ENCODE assay signal across 9 mouse cellular contexts in the genomic region with DNA sequence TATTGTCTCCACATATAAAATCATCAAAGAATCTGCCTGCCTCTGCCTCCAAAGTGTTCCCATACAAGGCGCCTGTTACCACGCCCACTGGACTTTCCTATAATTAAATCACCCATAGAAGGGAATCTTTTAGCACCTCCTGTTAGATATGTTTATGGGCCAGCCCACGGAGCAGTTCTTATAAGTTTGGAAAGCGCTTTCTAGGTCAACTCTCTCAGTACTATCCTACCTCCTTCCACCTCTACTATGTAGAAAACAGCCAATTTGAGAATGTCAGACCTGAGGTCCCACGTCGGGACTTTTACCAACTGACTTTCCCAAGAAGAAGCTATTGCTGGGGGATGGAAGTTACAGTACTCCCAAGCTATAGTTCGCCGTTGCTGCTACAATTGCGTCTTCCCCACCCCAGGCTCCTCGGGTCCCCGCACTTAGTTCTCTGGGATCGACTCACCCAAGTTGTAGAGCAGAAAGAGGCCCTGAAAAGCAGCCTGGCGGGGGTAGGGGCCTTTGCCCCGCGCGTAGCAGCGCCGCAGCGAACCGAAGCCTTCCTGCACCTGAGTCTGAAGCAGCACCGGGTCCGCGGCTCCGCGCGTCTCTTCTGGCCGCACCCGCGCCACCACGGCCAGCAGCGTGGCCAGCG. TPM values are rescaled to one million over a fixed set of nuclear protein-coding genes. Genes with fewer than 3 reads are reported as not detected.
DNase-seq lines count a peak whose midpoint lies in the region; ATAC-seq and TF ChIP-seq lines count a peak whose summit lies in the region.
"Had no signal": no experiment of that assay in that cellular context is flagged by ENCODE, and none has a peak within 500 bp of the region (broad histone marks: within the 10 kb centered on the region; RNA-seq: fewer than 3 reads in every experiment).

No protein-coding gene starts in this region.

- peak overlapping the region; percentile 92 to 96 for H3K27ac ChIP-seq in heart, embryonic 14.5 days (replicated peaks in 1 of 2; ENCODE audit: control insufficient read depth in 1 of 2, insufficient read depth in 1 of 2, low read depth in 2 of 2, low read length in 2 of 2)
- peak overlapping the region; percentile 94 for H3K27ac ChIP-seq in CH12.LX (ENCODE audit: insufficient read depth, low read depth)
- peak overlapping the region; percentile 96 for H3K27ac ChIP-seq in embryonic facial prominence, embryonic 13.5 days
- H3K27ac ChIP-seq in limb, embryonic 14.5 days (replicated peaks; ENCODE audit: low read depth, low read length) = peak overlapping the region; percentile 93

- H3K27me3 ChIP-seq in heart, embryonic 14.5 days (ENCODE audit: control insufficient read depth, insufficient read depth, low read length) = no peaks in the 10 kb centered on the region
- H3K27me3 ChIP-seq in CH12.LX (replicated peaks) = no peaks in the 10 kb centered on the region
- H3K27me3 ChIP-seq in embryonic facial prominence, embryonic 13.5 days = no peaks in the 10 kb centered on the region
- H3K27me3 ChIP-seq in limb, embryonic 14.5 days (ENCODE audit: control insufficient read depth, insufficient read depth, low read length) = no peaks in the 10 kb centered on the region

- TF ChIP-seq RAD21 in CH12.LX (IDR thresholded peaks at IDR 0.05; ENCODE audit: low read depth, low read length) = no peak

- TF ChIP-seq POLR2A in CH12.LX (IDR thresholded peaks at IDR 0.05; ENCODE audit: low read depth, low read length) = no peak
- TF ChIP-seq POLR2A in limb, embryonic 14.5 days (IDR thresholded peaks at IDR 0.05; ENCODE audit: borderline replicate concordance, extremely low read depth, insufficient read depth, insufficient read length) = no peak

- H3K36me3 ChIP-seq in heart, embryonic 14.5 days (ENCODE audit: control insufficient read depth, insufficient read depth, low read length) = peaks cover 30% of the 10 kb centered on the region
- peaks cover 36 to 72% of the 10 kb centered on the region in 2 experiments for H3K36me3 ChIP-seq in CH12.LX (replicated peaks in 1 of 2; ENCODE audit: control insufficient read depth in 1 of 2, insufficient read depth in 1 of 2, low read length in 1 of 2)
- peaks cover 44% of the 10 kb centered on the region for H3K36me3 ChIP-seq in embryonic facial prominence, embryonic 13.5 days
- H3K36me3 ChIP-seq in limb, embryonic 14.5 days (ENCODE audit: control insufficient read depth, insufficient read depth, low read length) = peaks cover 31% of the 10 kb centered on the region

- H3K4me3 ChIP-seq in heart, embryonic 14.5 days (ENCODE audit: control insufficient read depth in 1 of 2, insufficient read depth in 1 of 2, low read depth in 1 of 2, low read length in 2 of 2) = peak overlapping the region; percentile 66 to 78
- peak overlapping the region; percentile 78 to 90 (median 84) for H3K4me3 ChIP-seq in CH12.LX (replicated peaks in 1 of 3; ENCODE audit: low read depth in 2 of 3, low read length in 2 of 3, poor library complexity in 1 of 3)
- H3K4me3 ChIP-seq in embryonic facial prominence, embryonic 13.5 days = peak overlapping the region; percentile 94
- peak overlapping the region; percentile 88 for H3K4me3 ChIP-seq in limb, embryonic 14.5 days (replicated peaks; ENCODE audit: low read length)

- intact Hi-C loops in heart, postnatal 10 days (cut with DNase I) = no loop called here

- no peaks in the 10 kb centered on the region for H3K9me3 ChIP-seq in heart, embryonic 14.5 days (ENCODE audit: control insufficient read depth, low read length)
- H3K9me3 ChIP-seq in CH12.LX (replicated peaks; ENCODE audit: low read length) = no peaks in the 10 kb centered on the region
- no peaks in the 10 kb centered on the region for H3K9me3 ChIP-seq in embryonic facial prominence, embryonic 13.5 days
- no peaks in the 10 kb centered on the region for H3K9me3 ChIP-seq in limb, embryonic 14.5 days (ENCODE audit: control insufficient read depth, low read length)

- no peak for DNase-seq in heart, postnatal 10 days
- no peak for DNase-seq in CH12.LX (ENCODE audit: extremely low read depth)
- peak; percentile 14 for DNase-seq in limb, embryonic 14.5 days (ENCODE audit: low spot score)
- peak; percentile 51 for DNase-seq in thymus, postnatal 14 days
- no peak for DNase-seq in B cell, adult 2 months
- no peak for DNase-seq in urinary bladder, postnatal 10 days (ENCODE audit: low spot score)

- 4% methylated on average over 32 of the region's 32 CpGs for WGBS in heart, embryonic 14.5 days
- WGBS in embryonic facial prominence, embryonic 13.5 days = 5% methylated on average over 32 of the region's 32 CpGs
- WGBS in limb, embryonic 14.5 days = 6% methylated on average over 25 of the region's 32 CpGs

- H3K4me2 ChIP-seq in heart, embryonic 14.5 days (ENCODE audit: low read length) = peak overlapping the region; percentile 85
- peak overlapping the region; percentile 70 for H3K4me2 ChIP-seq in CH12.LX (ENCODE audit: insufficient read depth, low read depth, poor library complexity, severe bottlenecking)
- peak overlapping the region; percentile 89 for H3K4me2 ChIP-seq in embryonic facial prominence, embryonic 13.5 days
- peak overlapping the region; percentile 83 for H3K4me2 ChIP-seq in limb, embryonic 14.5 days (replicated peaks; ENCODE audit: low read depth, low read length, severe bottlenecking)

- H3K79me2 ChIP-seq in CH12.LX (replicated peaks; ENCODE audit: control insufficient read depth, extremely low read depth, insufficient read depth, poor library complexity, severe bottlenecking) = peaks cover 14% of the 10 kb centered on the region

- no peak for TF ChIP-seq CTCF in CH12.LX (conservative IDR thresholded peaks at IDR 0.05 in 1 of 2, IDR thresholded peaks at IDR 0.05 in 1 of 2; ENCODE audit: low read depth in 2 of 2, low read length in 2 of 2)

- TF ChIP-seq EP300 in CH12.LX (IDR thresholded peaks at IDR 0.05; ENCODE audit: low read length) = no peak

- dilution Hi-C loops in CH12.LX (cut with MboI; ENCODE audit: extremely low pct_ligation_motif_present, extremely low pct_unique_long_range_greater_than_20kb, low sequenced_read_pairs) = no loop called here

- H3K4me1 ChIP-seq in heart, embryonic 14.5 days (ENCODE audit: control insufficient read depth in 2 of 2, insufficient read depth in 2 of 2, low read length in 2 of 2) = peaks cover 10 to 19% of the 10 kb centered on the region in 2 experiments
- peaks cover 11 to 43% of the 10 kb centered on the region in 2 experiments; a peak in 3 of 4 replicates for H3K4me1 ChIP-seq in CH12.LX (ENCODE audit: control insufficient read depth in 1 of 2, insufficient read depth in 2 of 2)
- peaks cover 19% of the 10 kb centered on the region for H3K4me1 ChIP-seq in embryonic facial prominence, embryonic 13.5 days
- peaks cover 10% of the 10 kb centered on the region for H3K4me1 ChIP-seq in limb, embryonic 14.5 days (ENCODE audit: control insufficient read depth, insufficient read depth, low read length)

- ATAC-seq in heart, embryonic 14.5 days (ENCODE audit: insufficient number of reproducible peaks, insufficient read depth, low FRiP score, low read depth) = no peak
- ATAC-seq in embryonic facial prominence, embryonic 13.5 days (ENCODE audit: insufficient number of reproducible peaks, insufficient read depth, low FRiP score, low TSS enrichment, low read depth) = no peak
- ATAC-seq in limb, embryonic 14.5 days (ENCODE audit: low FRiP score, low read depth) = no peak

- H3K9ac ChIP-seq in heart, embryonic 14.5 days (ENCODE audit: low read length) = peak overlapping the region; percentile 92
- H3K9ac ChIP-seq in CH12.LX (ENCODE audit: insufficient read depth, low read depth) = peak overlapping the region; percentile 74
- H3K9ac ChIP-seq in embryonic facial prominence, embryonic 13.5 days = peak overlapping the region; percentile 91
- H3K9ac ChIP-seq in limb, embryonic 14.5 days (ENCODE audit: low read depth, low read length, severe bottlenecking) = peak overlapping the region; percentile 79

- in situ Hi-C loops in CH12.LX (cut with MboI; ENCODE audit: low pct_ligation_motif_present, low pct_unique_long_range_greater_than_20kb, low sequenced_read_pairs) = no loop called here

RNA-seq across cellular contexts. Expression of gene Sac3d1, which starts 1.0 kb away (rescaled TPM):
- 36.0 and 36.3 TPM in 2 replicates for polyA plus RNA-seq in heart, embryonic 14.5 days (2014; fragmentation: Nextera tagmentation; extraction: Ambion mirVana)
- total RNA-seq in heart, postnatal 10 days (2021) = 10 to 100 TPM; 10.2 to 13.9 TPM
- total RNA-seq in CH12.LX (2012; rRNA removed) (27.0 and 31.0 TPM in 2 replicates), CH12.LX (2014; rRNA removed) (24.6 and 31.9 TPM in 2 replicates)
- polyA plus RNA-seq in CH12.LX (2012; ENCODE audit: insufficient read length, low read depth) = 26.9 and 29.8 TPM in 2 replicates
- polyA plus RNA-seq in embryonic facial prominence, embryonic 13.5 days (2015; fragmentation: Nextera tagmentation; extraction: Ambion mirVana) = 45.9 and 49.6 TPM in 2 replicates
- polyA plus RNA-seq in limb, embryonic 14.5 days (2012; rRNA removed) = 45.6 and 57.9 TPM in 2 replicates
- polyA plus RNA-seq in limb, embryonic 14.5 days (2014; fragmentation: Nextera tagmentation; extraction: Ambion mirVana) = 53.8 and 55.9 TPM in 2 replicates

RNA-seq across cellular contexts. Expression of gene Snx15, which starts 10.6 kb away (rescaled TPM):
- 21.5 and 23.9 TPM in 2 replicates for polyA plus RNA-seq in heart, embryonic 14.5 days (2014; fragmentation: Nextera tagmentation; extraction: Ambion mirVana)
- 10 to 100 TPM; 12.5 to 12.6 TPM for total RNA-seq in heart, postnatal 10 days (2021)
- total RNA-seq in CH12.LX (2012; rRNA removed) (15.6 and 17.4 TPM in 2 replicates), CH12.LX (2014; rRNA removed) (14.0 and 15.3 TPM in 2 replicates)
- 14.4 and 15.7 TPM in 2 replicates for polyA plus RNA-seq in CH12.LX (2012; ENCODE audit: insufficient read length, low read depth)
- polyA plus RNA-seq in embryonic facial prominence, embryonic 13.5 days (2015; fragmentation: Nextera tagmentation; extraction: Ambion mirVana) = 38.0 and 38.3 TPM in 2 replicates
- 36.4 and 48.9 TPM in 2 replicates for polyA plus RNA-seq in limb, embryonic 14.5 days (2012; rRNA removed)
- polyA plus RNA-seq in limb, embryonic 14.5 days (2014; fragmentation: Nextera tagmentation; extraction: Ambion mirVana) = 30.2 and 33.9 TPM in 2 replicates

RNA-seq across cellular contexts. Expression of gene Naaladl1, which starts 11.9 kb away (rescaled TPM):
- polyA plus RNA-seq in heart, embryonic 14.5 days (2014; fragmentation: Nextera tagmentation; extraction: Ambion mirVana) = 0.12 and 0.20 TPM in 2 replicates
- under 1 TPM; 0.10 to 0.17 TPM for total RNA-seq in heart, postnatal 10 days (2021)
- total RNA-seq in CH12.LX (2012; rRNA removed) (0.25 and 0.34 TPM in 2 replicates), CH12.LX (2014; rRNA removed) (0.20 and 0.24 TPM in 2 replicates)
- 1.1 and 1.9 TPM in 2 replicates for polyA plus RNA-seq in CH12.LX (2012; ENCODE audit: insufficient read length, low read depth)
- polyA plus RNA-seq in embryonic facial prominence, embryonic 13.5 days (2015; fragmentation: Nextera tagmentation; extraction: Ambion mirVana) = 0.55 and 5.5 TPM in 2 replicates
- 2.5 and 3.0 TPM in 2 replicates for polyA plus RNA-seq in limb, embryonic 14.5 days (2012; rRNA removed)
- 0.21 and 0.48 TPM in 2 replicates for polyA plus RNA-seq in limb, embryonic 14.5 days (2014; fragmentation: Nextera tagmentation; extraction: Ambion mirVana)
- total RNA-seq: neutrophil, adult 5-6 weeks had no signal

RNA-seq across cellular contexts. Expression of gene AC131692.1, which starts 23.2 kb away (rescaled TPM):
- 0.38 TPM in 1 of 2 replicates, not detected in the other for polyA plus RNA-seq in heart, embryonic 14.5 days (2014; fragmentation: Nextera tagmentation; extraction: Ambion mirVana)
- total RNA-seq in heart, postnatal 10 days (2021) = under 1 TPM in 1 of 2 experiments, not detected in 1; 0.43 TPM
- 0.81 and 0.84 TPM in 2 replicates for total RNA-seq in CH12.LX (2012; rRNA removed)
- 0.42 and 0.74 TPM in 2 replicates for total RNA-seq in CH12.LX (2014; rRNA removed)
- polyA plus RNA-seq in CH12.LX (2012; ENCODE audit: insufficient read length, low read depth) = 4.6 and 4.7 TPM in 2 replicates
- polyA plus RNA-seq in embryonic facial prominence, embryonic 13.5 days (2015; fragmentation: Nextera tagmentation; extraction: Ambion mirVana) = 0.34 and 0.54 TPM in 2 replicates
- 0.14 and 0.75 TPM in 2 replicates for polyA plus RNA-seq in limb, embryonic 14.5 days (2012; rRNA removed)
- not detected in 2 replicates for polyA plus RNA-seq in limb, embryonic 14.5 days (2014; fragmentation: Nextera tagmentation; extraction: Ambion mirVana)
- total RNA-seq: neutrophil, adult 5-6 weeks had no signal

RNA-seq across cellular contexts. Expression of gene Batf2, which starts 23.3 kb away (rescaled TPM):
- polyA plus RNA-seq in heart, embryonic 14.5 days (2014; fragmentation: Nextera tagmentation; extraction: Ambion mirVana) = 0.30 TPM in 1 of 2 replicates, not detected in the other
- total RNA-seq in heart, postnatal 10 days (2021) = under 1 TPM; 0.31 to 0.32 TPM
- total RNA-seq in CH12.LX (2012; rRNA removed) (not detected in 2 replicates), CH12.LX (2014; rRNA removed) (not detected in 2 replicates)
- polyA plus RNA-seq in CH12.LX (2012; ENCODE audit: insufficient read length, low read depth) = not detected in 2 replicates
- polyA plus RNA-seq in embryonic facial prominence, embryonic 13.5 days (2015; fragmentation: Nextera tagmentation; extraction: Ambion mirVana) = 0.23 TPM in 1 of 2 replicates, not detected in the other
- 0.10 and 0.22 TPM in 2 replicates for polyA plus RNA-seq in limb, embryonic 14.5 days (2012; rRNA removed)
- 0.15 TPM in 1 of 2 replicates, not detected in the other for polyA plus RNA-seq in limb, embryonic 14.5 days (2014; fragmentation: Nextera tagmentation; extraction: Ambion mirVana)
- total RNA-seq: neutrophil, adult 5-6 weeks had no signal

Comparison
In these comparisons a context has a peak if more than half of its experiments do, and no peak if none do; other contexts are left out.
1. DNase-seq: peak in limb, embryonic 14.5 days (single experiment) and thymus, postnatal 14 days (single experiment); none in heart, postnatal 10 days (0 of 2), CH12.LX (single experiment), B cell, adult 2 months (0 of 2) and urinary bladder, postnatal 10 days (single experiment).
2. Peak in every context shown above with its lines, with median percentiles within 50 percentile points of each other: H3K27ac ChIP-seq, H3K4me2 ChIP-seq, H3K4me3 ChIP-seq and H3K9ac ChIP-seq.